Mouse (Mus musculus): Measurements from ENCODE around the gene Barhl1.

DNA sequence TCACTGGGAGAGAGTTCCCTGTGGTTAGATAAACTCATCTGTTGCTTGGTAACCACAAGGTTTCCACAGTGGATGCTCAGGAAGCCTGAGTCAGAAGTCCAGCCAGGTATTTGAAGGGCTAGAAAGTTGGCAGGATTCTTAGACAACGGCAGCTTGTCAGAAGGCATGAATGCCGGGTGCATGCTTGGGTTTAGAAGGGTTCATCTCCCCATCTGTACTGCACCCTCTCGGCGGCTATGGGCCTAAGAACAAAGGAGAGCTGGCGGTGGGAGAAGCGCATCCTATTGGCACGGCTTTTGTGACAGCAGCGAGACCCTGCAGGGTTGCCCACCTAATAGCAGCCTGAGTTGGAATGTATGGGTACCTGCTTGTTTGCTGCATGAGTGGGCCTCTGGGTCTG lies 14.2 kb downstream of the Barhl1 start:
- TF ChIP-seq CTCF (IDR thresholded peaks at IDR 0.05; ENCODE audit: extremely low read depth, insufficient read depth, insufficient read length, insufficient replicate concordance) (no peak), POLR2A (IDR thresholded peaks at IDR 0.05; ENCODE audit: low read depth, low read length) (no peak)
